ENCODE assay signal across 10 mouse cellular contexts in genomic region chr6:67034331-67035130, GRCm38 (mm10). TPM values are rescaled to one million over a fixed set of nuclear protein-coding genes. Genes with fewer than 3 reads are reported as not detected.
DNase-seq lines count a peak whose midpoint lies in the region; ATAC-seq and TF ChIP-seq lines count a peak whose summit lies in the region.
"Had no signal": no experiment of that assay in that cellular context is flagged by ENCODE, and none has a peak within 500 bp of the region (broad histone marks: within the 10 kb centered on the region; RNA-seq: fewer than 3 reads in every experiment).

No protein-coding gene starts in this region.

- H3K36me3 ChIP-seq in forebrain, embryonic 11.5 days (ENCODE audit: control insufficient read depth, insufficient read depth, low read length): no peaks in the 10 kb centered on the region
- H3K36me3 ChIP-seq in forebrain, embryonic 15.5 days: no peaks in the 10 kb centered on the region
- H3K36me3 ChIP-seq in E14TG2a.4 (ENCODE audit: insufficient read depth, low read length): peaks cover 24% of the 10 kb centered on the region
- H3K36me3 ChIP-seq: embryonic facial prominence, embryonic 15.5 days had no signal

- no peak for ATAC-seq in forebrain, embryonic 11.5 days (replicated peaks; ENCODE audit: low FRiP score)
- ATAC-seq in forebrain, embryonic 15.5 days (replicated peaks): no peak
- 0 out of 2 replicates have a peak, but pooled peaks have one; percentile 4 for ATAC-seq in granulocyte monocyte progenitor cell, adult 5-6 weeks (replicated peaks; ENCODE audit: poor library complexity, severe bottlenecking)
- ATAC-seq in megakaryocyte-erythroid progenitor cell, adult 5-6 weeks (replicated peaks; ENCODE audit: low FRiP score, low TSS enrichment, poor library complexity, severe bottlenecking): peak; percentile 74

- peak overlapping the region; percentile 53; the same call in 1 of the 2 replicates for H3K27ac ChIP-seq in forebrain, embryonic 11.5 days (ENCODE audit: low read depth, low read length)
- no peak overlapping the region for H3K27ac ChIP-seq in forebrain, embryonic 15.5 days (replicated peaks)
- H3K27ac ChIP-seq: embryonic facial prominence, embryonic 15.5 days had no signal

- H3K9me3 ChIP-seq in forebrain, embryonic 11.5 days (ENCODE audit: control insufficient read depth, low read length): no peaks in the 10 kb centered on the region
- H3K9me3 ChIP-seq in forebrain, embryonic 15.5 days: no peaks in the 10 kb centered on the region
- H3K9me3 ChIP-seq in E14TG2a.4 (ENCODE audit: low read length): no peaks in the 10 kb centered on the region
- H3K9me3 ChIP-seq: embryonic facial prominence, embryonic 15.5 days had no signal

- WGBS in forebrain, embryonic 11.5 days: 53% methylated on average over 7 of the region's 7 CpGs
- 60% methylated on average over 7 of the region's 7 CpGs for WGBS in forebrain, embryonic 15.5 days

- no peaks in the 10 kb centered on the region for H3K27me3 ChIP-seq in forebrain, embryonic 11.5 days (ENCODE audit: control insufficient read depth, insufficient read depth, low read length)
- no peaks in the 10 kb centered on the region for H3K27me3 ChIP-seq in forebrain, embryonic 15.5 days
- H3K27me3 ChIP-seq in E14TG2a.4 (ENCODE audit: insufficient read depth, low read length): no peaks in the 10 kb centered on the region
- H3K27me3 ChIP-seq: embryonic facial prominence, embryonic 15.5 days had no signal

- no peak for DNase-seq in forebrain, embryonic 11.5 days (ENCODE audit: low spot score)
- DNase-seq in adrenal gland, postnatal 36 days: no peak
- no peak for DNase-seq in thymus, postnatal 25 days
- no peak for DNase-seq in lung, postnatal 25 days (ENCODE audit: low spot score)
- DNase-seq: lung, adult 2 months had no signal

- H3K4me3 ChIP-seq in forebrain, embryonic 11.5 days (ENCODE audit: low read depth, low read length): no peak overlapping the region
- no peak overlapping the region for H3K4me3 ChIP-seq in forebrain, embryonic 15.5 days
- peak overlapping the region; percentile 95 for H3K4me3 ChIP-seq in E14TG2a.4 (replicated peaks; ENCODE audit: low read length)

- H3K9ac ChIP-seq in forebrain, embryonic 11.5 days (ENCODE audit: low read length): no peak overlapping the region
- H3K9ac ChIP-seq in forebrain, embryonic 15.5 days (replicated peaks): no peak overlapping the region
- H3K9ac ChIP-seq: embryonic facial prominence, embryonic 15.5 days had no signal

- H3K4me2 ChIP-seq in forebrain, embryonic 11.5 days (ENCODE audit: low read depth, low read length, severe bottlenecking): no peak overlapping the region
- no peak overlapping the region for H3K4me2 ChIP-seq in forebrain, embryonic 15.5 days (replicated peaks)

- H3K4me1 ChIP-seq in forebrain, embryonic 11.5 days (replicated peaks; ENCODE audit: control insufficient read depth, insufficient read depth, low read length): peaks cover 6% of the 10 kb centered on the region; the same call in 1 of the 2 replicates
- H3K4me1 ChIP-seq in forebrain, embryonic 15.5 days: peaks cover 17% of the 10 kb centered on the region
- H3K4me1 ChIP-seq in E14TG2a.4 (replicated peaks; ENCODE audit: low read depth, low read length): peaks cover 60% of the 10 kb centered on the region

- TF ChIP-seq CTCF in E14TG2a.4 (conservative IDR thresholded peaks at IDR 0.05; ENCODE audit: low read length): no peak

RNA-seq across cellular contexts. Expression of gene Gadd45a, which starts 2.7 kb away (rescaled TPM):
- polyA plus RNA-seq in forebrain, embryonic 11.5 days (2014; fragmentation: Nextera tagmentation; extraction: Ambion mirVana): 19.7 and 23.2 TPM in 2 replicates
- polyA plus RNA-seq in forebrain, embryonic 15.5 days (2015; fragmentation: Nextera tagmentation; extraction: Ambion mirVana): 9.7 and 10.9 TPM in 2 replicates
- 6.2 and 12.7 TPM in 2 replicates for total RNA-seq in granulocyte monocyte progenitor cell, adult 5-6 weeks (2014; fragmentation: Nextera tagmentation)
- total RNA-seq in granulocyte monocyte progenitor cell, adult 5-6 weeks (2017): 52.5 and 66.5 TPM in 2 replicates
- 40.4 and 43.7 TPM in 2 replicates for total RNA-seq in megakaryocyte-erythroid progenitor cell, adult 5-6 weeks (2014; fragmentation: Nextera tagmentation)
- 94.9 and 97.9 TPM in 2 replicates for total RNA-seq in megakaryocyte-erythroid progenitor cell, adult 5-6 weeks (2017)
- total RNA-seq in adrenal gland, postnatal 36 days (2021): 10 to 100 TPM; 26.2 to 54.8 TPM

Comparison
In these comparisons a context has a peak if more than half of its experiments do, and no peak if none do; other contexts are left out.
1. ATAC-seq: peak in granulocyte monocyte progenitor cell, adult 5-6 weeks (single experiment) and megakaryocyte-erythroid progenitor cell, adult 5-6 weeks (single experiment); none in forebrain, embryonic 11.5 days (single experiment) and forebrain, embryonic 15.5 days (single experiment).